Mouse (Mus musculus) Muller cell, postnatal 12 days (primary cell): ENCODE measurements at regions not wholly inside any gene's neighbourhood (a gene's known extent, or its start where the extent isn't known, plus 50 kb on each side); places are given as distances from the start of the nearest gene placed in this dataset.

ENCODE experiments used
- DNase-seq: peaks from one replicate; pipeline ENCODE4 v3.0.0-alpha.2; 2015; ENCODE audit errors: inconsistent ontology term

- no peak for DNase-seq
Observed at GRCm38 (mm10) chr13:26714056-26714455, 55.9 kb downstream of the Hdgfl1 start.

- DNase-seq, result peak; percentile 7
Observed at GRCm38 (mm10) chr13:26699062-26699684, 70.8 kb downstream of the Hdgfl1 start.

GRCm38 (mm10) chr13:26659471-26659870, 110.5 kb downstream of the Hdgfl1 start:
- DNase-seq, result peak; percentile 83

- peak; percentile 89 for DNase-seq
Observed at GRCm38 (mm10) chr13:26657010-26657611, 112.9 kb downstream of the Hdgfl1 start.
